ENCODE assay signal across 19 mouse cellular contexts in the genomic region with DNA sequence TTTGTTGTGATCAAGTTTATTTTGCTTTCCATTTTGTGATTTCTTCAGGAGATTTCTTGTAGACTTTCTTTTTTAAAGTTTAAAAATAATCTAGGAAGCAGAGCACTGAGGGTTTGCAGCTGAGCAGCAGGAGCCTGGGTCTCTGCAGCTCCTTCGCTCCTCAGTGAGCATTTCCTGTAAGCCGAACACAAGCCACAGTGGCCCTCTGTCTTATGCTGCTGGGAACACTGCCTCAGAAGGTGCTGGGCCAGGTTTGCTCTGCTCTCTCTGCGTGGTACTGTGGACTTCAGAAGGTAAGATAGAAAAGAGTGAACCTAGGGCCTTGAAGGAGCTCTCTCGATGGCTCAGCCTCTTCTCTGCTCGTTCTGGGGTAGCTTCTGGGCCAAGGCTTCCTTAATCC.
"Had no signal": no experiment of that assay in that cellular context is flagged by ENCODE, and none has a peak within 500 bp of the region (broad histone marks: within the 10 kb centered on the region; RNA-seq: fewer than 3 reads in every experiment).

No protein-coding gene starts in this region.

- H3K4me1 ChIP-seq: intestine, embryonic 15.5 days; stomach, embryonic 15.5 days had no signal

- H3K9me3 ChIP-seq: intestine, embryonic 15.5 days; stomach, embryonic 15.5 days had no signal

- H3K27me3 ChIP-seq: intestine, embryonic 15.5 days; stomach, embryonic 15.5 days had no signal

- H3K36me3 ChIP-seq: intestine, embryonic 15.5 days; stomach, embryonic 15.5 days had no signal

- H3K4me2 ChIP-seq: intestine, embryonic 15.5 days; liver, embryonic 11.5 days; lung, embryonic 14.5 days; stomach, embryonic 15.5 days had no signal

- DNase-seq: kidney, adult 11 months; kidney, postnatal 25 days; layer of hippocampus, adult 9-11 months; liver, postnatal 0 days; lung, embryonic 14.5 days; retina, postnatal 1 day; right cerebral cortex, postnatal 14 days; right cerebral cortex, postnatal 4 days; thymus, postnatal 25 days had no signal

- H3K4me3 ChIP-seq: intestine, embryonic 15.5 days; layer of hippocampus, adult 2 months; myocyte; stomach, embryonic 15.5 days had no signal

- H3K27ac ChIP-seq: intestine, embryonic 15.5 days; kidney, postnatal 0 days; layer of hippocampus, adult 2 months; liver, embryonic 14.5 days; macrophage; stomach, embryonic 15.5 days had no signal

- H3K9ac ChIP-seq: intestine, embryonic 15.5 days; liver, embryonic 14.5 days; liver, postnatal 0 days; lung, embryonic 14.5 days; stomach, embryonic 15.5 days had no signal

- ATAC-seq: intestine, embryonic 15.5 days; liver, postnatal 0 days; lung, postnatal 0 days; midbrain, embryonic 16.5 days had no signal
